Mouse (Mus musculus): ENCODE measurements around the gene Egln2.
A peak's percentile ranks its signal among the peaks of the same experiment; 100 is the strongest.

DNA sequence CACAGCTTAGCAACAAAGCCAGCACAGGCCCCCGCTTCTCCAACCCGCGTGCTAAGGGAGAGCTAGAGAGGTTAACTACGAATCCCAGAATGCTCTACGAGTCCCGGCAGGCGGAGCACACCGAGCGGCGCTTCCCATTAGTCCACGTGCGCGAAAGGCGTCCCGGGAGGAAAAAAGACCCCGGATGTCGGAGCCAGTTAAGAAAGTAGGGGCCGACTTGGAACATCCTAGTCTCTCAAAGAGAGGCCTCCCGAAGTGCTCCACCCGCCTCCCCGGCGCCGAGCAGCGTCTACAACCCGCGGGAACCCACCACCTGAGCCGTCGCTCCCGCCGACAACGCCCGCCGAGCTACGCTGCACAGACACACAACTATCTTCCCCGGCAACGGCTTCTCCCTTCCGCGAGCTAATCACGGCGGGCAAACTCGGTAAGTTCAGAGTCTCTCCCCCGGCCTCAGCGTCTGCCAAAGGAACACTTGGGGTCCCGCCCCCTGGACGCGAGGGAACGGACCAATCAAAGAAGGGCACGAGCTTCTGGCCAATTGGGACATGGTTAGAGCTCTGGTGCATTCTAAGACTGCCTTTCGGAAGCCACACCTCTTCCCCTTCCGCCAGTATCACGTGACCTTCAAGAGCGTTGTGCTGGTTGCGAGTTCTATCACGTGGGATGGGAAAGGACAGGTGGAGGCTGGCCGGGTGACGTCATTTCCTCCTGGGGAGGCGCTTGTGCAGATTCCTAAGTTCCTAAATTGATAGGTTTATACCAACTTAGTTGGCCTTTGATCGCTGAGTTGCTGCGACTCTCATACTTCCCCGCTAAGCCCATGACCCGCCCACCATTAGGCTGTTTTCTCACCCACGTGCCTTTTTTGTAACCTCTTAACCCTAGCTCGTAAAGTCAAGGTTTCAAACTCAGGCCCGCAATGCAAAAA is 29.3 kb upstream of the Egln2 start, which contains the start of the genes BC024978 and Snrpa:
- TF ChIP-seq POLR2A (IDR thresholded peaks at IDR 0.05; ENCODE audit: borderline replicate concordance, extremely low read depth, low read depth, low read length): peak; percentile 70
- no peak for TF ChIP-seq CTCF (IDR thresholded peaks at IDR 0.05; ENCODE audit: insufficient read depth, low read length)
